Mouse (Mus musculus) gastrocnemius, postnatal 4 days (tissue): ENCODE data around the gene Podxl2. TPM values are rescaled to one million over a fixed set of nuclear protein-coding genes. Genes with fewer than 3 reads are reported as not detected.

Experiments
- DNase-seq, 2 experiments: peaks; one replicate each; pipeline ENCODE4 v3.0.0; 2021 to 2022; ENCODE audit warnings: low spot score in 2 of 2, mixed read lengths in 2 of 2
- long read RNA-seq, 2 experiments: library from polyadenylated mRNA; stranded (forward); transcript quantifications; one replicate each; pipeline ENCODE4 v2.0.0; 2021
- total RNA-seq, 2 experiments: library from RNA; stranded (reverse); gene quantifications; 2 replicates each; pipeline ENCODE4 v1.2.3; 2021

Podxl2 gene
- 10 to 100 TPM; 73.0 to 75.8 TPM for total RNA-seq
- long read RNA-seq, experiment 1, transcript Podxl2-210 (8 exons, 2,065 nt) = major isoform, 157 of 229 reads
- long read RNA-seq, experiment 1, transcript Podxl2-207 (2 exons, 633 nt) = minor isoform, 36 of 229 reads
- long read RNA-seq, experiment 1, partial matches to known transcripts = 13 of 229 reads
- long read RNA-seq, experiment 1, other reads (novel, unspliced or antisense) = 21 of 229 reads
- long read RNA-seq, experiment 2, transcript Podxl2-210 (8 exons, 2,065 nt) = major isoform, 215 of 305 reads
- long read RNA-seq, experiment 2, transcript Podxl2-207 (2 exons, 633 nt) = minor isoform, 28 of 305 reads
- long read RNA-seq, experiment 2, partial matches to known transcripts = 25 of 305 reads
- long read RNA-seq, experiment 2, other reads (novel, unspliced or antisense) = 37 of 305 reads

DNA sequence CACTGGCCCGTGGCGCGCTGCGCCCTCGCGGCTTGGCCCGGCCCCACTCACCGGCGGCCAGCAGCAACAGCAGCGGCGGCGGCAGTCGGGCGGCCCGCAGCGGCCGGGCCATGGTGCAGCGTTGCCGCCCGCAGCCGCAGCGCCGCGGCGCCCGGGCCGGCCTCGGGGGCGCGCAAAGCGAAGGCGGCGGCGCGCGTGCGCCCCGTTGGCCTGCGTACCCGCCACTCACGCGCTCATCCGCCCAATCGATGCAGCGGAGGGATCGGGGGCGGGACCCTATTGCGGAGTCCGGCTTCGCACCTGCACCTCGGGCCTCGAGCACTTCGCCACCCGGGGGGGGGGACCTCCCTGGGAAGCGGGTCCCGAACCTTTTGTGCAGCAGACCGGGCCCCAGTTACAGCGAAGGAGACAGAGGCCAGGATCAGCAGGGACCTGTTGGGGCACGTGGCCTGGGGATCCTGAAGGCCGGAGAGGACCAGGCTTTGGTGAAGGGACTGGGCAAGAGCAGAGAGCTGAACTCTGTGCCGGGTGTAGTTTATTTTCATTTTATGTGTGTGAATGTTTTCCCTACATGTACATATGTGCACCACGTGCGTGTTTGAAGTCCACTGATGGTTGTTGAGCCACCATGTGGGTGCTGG is at the start of gene Podxl2:
TSS of gene Podxl2 (minus strand) at position 177 of the 641 bp plus-strand sequence.
- DNase-seq = peak; percentile 77 to 84

DNA sequence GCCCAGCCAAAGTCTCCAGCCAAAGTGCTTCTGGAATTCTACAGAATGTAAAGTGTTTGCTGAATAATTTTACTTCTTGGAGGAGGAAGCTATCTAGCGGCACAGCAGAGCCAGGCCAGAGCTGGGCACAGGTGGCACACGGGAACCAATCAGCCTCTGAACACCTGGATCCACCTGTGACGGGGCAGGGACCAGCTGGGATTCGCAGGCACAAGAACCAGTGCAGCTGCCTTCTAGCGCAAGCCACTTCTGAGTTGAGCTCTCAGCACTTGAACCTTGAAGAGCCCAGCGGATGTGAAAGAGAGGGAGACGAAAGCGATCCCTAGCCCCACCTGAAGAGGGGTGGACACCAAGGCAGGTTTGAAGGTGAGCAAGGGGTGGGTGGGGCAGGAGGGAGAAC is 44.0 kb upstream of the Podxl2 start:
- DNase-seq = no peak

DNA sequence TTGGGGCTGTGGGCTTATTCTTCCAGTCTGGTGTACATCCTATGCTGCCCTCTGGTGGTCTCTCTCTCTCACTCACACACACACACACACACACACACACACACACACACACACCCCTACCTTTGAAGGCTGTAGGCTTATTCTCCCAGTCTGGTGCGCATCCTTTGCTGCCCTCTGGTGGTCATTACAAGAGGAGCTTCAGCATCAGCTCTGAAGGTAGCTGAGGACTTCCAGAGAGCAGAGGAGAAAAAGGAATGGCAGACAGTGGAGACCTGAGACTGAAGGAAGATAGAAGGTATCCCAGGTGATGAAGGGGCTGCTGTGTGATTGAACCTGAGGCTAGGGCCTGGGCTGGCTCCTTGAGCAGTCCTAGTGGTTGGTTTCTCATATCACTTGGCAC is 41.3 kb upstream of the Podxl2 start:
- DNase-seq = no peak

DNA sequence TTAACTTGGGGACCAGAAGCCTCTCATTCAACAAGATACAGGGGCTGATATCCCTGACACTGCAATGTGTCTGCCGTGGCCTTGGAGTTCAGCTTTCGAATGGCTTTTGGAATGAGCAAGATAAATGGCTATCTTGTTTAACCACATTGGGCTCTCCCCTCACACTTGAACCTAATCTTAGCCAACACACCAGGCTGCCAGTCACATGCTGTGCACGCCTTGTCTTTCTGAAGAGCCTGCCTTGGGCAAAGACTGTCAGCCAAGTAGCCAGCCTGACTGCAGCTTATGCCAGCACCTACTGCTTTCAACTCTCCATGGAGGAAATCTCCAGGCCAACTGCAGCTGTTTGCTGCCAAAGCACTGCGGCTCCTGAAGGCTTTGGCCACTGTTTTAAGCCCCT is 40.7 kb upstream of the Podxl2 start:
- DNase-seq = no peak

DNA sequence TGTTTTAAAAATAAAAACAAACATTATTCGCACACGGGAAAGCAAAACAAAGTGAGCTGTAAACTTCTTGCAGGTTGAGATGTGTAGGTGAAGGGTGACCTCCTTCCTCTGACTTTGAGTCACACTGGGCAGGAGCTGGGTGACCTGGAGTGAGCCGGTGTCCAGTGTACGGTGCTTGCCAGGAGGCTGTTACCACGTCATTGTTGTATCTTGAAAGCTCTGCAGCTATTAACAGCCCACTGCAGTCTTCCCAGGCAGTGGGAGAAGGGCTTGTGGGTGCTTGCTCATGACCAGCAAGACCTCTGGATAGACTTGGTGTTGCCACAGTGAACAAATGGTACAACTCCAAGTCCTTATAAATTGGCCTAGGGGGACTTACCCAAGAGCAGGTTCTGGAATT is 40.0 kb upstream of the Podxl2 start:
- DNase-seq = no peak

DNA sequence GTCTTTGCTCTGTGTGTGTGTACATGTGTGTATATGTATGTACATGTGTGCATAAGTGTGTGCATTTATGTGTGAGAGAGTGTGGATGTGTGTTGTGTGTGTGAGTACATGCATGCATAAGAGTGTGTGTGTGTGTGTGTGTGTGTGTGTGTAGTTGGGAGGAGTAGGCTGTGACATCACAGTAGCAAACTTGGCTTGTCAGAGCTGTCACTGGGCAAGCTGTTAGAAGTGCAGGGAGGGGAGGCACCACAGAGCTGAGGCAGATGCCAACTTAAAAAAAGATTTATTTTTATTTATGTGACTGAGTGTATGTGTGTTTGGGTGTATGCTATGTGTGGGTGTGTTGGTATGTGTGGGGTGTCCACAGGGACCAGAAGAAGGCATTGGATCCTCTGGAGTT is 38.6 kb upstream of the Podxl2 start:
- DNase-seq = no peak

DNA sequence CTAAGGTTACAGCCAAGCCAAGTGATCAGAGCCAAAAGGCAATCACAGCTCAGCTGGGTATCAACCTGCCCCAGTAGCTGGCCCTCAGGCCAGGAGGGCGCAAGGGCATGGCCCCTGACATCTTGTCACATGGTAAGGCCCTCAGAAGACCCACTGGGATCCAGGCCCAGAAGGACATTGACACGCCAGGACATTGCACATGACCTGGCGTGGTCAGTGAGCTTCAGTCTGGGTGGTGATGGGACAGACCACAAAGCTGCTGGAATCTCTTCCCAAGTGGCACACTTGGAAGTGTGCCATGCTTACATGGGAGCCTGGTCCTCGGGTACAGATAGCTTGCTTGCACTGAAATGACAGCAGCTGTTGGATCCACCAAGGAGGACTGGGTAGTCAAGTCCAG is 38.2 kb upstream of the Podxl2 start:
- DNase-seq = no peak

DNA sequence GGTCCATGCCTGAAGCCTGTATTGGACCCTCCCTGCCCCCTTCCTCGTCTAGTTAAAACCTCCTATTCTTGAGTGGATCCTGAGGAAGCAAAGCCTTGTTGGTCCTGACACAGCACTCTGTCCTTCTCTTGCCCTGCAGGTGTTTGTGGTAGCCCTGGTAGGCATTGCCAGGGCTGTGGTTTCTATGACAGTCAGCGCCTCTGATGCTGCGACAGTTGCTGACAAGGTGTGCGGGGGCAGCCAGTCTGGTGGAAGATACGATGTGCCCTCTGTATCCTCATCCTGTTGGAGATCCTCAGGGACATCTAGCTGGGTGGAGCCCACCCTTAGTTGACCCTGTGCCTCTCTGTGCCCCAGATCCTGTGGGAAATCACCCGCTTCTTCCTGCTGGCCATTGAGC is 34.3 kb upstream of the Podxl2 start:
- DNase-seq = no peak

DNA sequence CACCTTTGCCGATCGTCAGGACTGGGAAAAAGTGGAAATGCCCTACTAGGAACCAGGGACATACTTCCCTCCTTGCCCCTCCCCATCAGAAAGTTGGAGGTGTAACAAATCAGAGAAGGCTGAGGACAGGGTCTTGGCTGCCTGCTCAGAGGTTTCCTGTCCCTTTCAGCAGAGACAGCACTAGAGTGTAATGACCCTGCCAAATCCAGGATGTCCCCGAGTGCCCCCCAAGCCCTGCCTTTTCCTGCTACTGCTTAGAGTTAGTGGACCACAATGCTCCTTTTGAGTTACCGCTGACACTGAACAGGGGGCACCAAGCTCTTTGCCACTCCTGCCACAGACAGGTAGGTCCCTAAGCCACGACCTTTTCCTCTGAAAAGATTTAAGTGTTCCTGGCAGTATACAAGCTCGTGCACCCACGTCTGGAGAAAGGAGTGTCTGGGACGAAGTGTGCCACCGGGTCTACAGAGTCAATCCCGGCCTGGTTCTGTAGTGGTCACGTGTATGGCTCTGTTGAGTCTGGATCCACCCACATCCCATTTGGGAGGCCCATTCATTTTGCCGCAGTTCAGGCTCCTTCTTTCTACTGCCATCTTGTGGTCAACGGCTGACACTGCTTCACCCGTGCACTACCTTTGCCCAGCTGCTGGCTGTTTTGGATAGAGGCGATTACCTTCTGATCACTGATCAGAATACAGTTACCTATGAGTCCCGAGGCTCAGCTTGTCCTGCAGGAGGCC is 31.7 kb upstream of the Podxl2 start:
- DNase-seq = peak in 1 of 2 experiments; percentile 47

DNA sequence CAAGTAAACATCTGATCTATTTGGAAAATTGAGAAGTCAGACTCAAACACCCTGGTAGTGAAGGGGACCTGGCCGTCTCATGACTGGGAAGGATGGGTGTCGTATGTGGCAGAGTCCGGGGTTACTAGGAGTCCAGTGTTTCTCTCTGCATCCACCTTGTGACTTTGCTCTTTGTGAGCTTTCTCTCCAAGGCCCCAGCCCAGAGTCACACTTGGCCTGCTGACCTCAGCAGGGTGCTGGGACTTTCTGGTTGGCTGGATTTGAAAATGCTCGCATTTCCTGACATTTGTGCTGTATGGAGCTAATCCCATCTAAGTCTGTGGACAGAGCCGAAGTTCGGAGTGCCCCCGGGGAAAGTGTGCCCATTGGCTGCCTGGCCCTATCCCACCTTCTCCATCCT is 30.2 kb upstream of the Podxl2 start:
- DNase-seq = no peak

DNA sequence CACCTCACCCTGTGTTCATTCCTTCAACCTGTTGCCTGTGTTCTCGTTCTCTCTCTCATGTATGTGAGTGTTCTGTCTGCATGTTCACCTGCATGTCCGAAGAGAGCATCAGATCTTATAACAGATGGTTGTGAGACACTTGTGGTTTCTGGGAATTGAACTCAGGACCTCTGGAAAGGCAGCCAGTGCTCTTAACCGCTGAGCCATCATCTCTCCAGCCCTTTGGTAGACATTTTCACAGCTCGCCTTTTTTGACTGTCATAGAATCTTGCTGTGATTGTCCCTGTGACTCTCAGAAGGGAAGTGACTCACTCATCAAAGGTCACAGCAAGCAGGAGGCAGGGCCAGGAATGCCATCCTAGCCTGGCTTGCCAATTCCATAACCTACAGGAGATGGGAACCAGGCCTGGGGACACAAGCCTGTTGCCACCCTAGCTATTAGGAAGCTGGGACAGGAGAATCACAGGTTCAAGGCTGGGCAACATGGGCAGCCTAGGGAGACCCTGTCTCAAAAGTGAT is 29.7 kb upstream of the Podxl2 start:
- no peak for DNase-seq

DNA sequence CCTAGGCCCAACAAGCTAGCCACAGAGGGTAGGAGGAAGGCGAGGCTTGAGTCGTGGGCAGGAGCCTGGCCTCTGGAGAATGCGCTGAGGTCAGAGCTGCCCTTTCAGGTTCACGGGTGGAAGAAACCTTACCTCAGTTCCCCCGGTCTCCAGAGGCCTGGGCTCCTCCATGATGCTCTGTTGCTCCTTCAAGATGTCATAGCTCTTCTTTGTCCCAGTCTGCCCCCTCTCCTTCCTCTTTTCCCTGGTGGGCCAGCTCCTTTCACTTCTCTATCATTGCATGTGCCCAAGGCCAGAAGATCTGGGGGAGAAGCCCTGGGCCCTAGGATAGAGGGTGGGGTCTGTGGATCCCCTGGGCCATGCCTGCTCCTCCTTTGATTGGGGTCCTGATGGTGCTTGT is 28.9 kb upstream of the Podxl2 start:
- DNase-seq = peak in 1 of 2 experiments; percentile 9

DNA sequence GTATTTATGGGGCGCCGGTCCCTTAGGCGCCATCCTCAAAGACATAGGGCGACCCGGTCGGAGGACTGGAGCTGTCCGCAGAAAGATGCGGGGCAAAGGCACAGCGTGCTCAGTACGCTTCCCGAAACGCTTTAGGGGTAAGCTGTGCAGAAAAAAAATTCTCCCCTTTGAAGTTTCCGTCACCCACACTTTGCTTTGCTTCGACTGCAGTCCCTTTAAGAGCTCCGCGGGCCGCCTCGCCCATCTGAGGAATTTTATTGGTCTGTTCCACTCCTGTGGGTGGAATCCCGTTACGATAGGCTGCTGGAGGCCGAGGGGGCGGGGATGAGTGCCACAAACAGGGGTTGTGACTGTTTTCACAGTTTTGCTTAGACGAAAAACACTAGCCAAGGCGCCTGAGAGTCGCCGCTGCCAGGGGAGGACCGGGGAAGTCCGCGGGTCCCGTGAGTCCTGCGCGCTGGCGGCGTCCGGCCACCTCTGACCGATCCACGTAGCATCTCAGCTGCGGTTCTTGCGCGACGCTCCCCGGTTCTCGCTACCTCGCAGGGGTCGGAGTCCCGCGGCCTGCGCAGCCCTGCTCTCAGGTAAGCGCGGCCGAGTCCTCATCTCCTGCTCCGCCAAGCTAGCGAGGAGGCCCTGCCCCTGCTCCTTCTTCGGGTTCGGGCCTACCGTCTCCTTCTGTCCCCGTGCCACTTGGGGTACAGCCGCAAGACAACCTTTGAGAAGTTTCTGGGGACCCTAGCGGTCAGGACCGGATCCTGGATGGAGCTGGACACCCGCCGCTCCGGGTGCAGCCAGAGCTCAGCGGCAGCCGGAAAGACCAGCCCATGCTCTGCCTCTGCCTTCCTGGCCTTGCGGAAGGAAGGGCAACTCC is 27.3 kb upstream of the Podxl2 start, which contains the start of gene Tpra1:
TSS of gene Tpra1 (plus strand) at position 305 of the 874 bp plus-strand sequence.
- peak; percentile 78 to 93 for DNase-seq

DNA sequence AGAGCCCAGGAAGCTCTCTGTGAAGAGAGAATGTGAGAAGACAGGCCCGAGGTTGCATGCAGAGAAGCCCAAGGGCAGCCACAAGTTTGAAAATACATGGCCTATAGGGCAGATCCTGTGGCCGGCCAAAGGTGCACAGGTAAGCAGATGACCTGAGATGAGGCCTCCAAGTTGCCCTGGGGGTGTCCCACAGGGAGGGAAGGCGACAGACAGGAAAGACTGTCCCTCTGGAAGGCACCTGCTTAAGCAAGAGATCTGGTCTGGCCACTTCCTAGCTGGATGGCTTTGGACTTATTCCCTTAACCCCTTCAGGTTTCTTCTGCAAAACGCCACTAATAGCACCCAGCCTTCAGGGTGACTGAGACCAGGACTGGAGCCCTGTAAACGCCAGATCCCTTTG is 26.6 kb upstream of the Podxl2 start:
- no peak for DNase-seq

DNA sequence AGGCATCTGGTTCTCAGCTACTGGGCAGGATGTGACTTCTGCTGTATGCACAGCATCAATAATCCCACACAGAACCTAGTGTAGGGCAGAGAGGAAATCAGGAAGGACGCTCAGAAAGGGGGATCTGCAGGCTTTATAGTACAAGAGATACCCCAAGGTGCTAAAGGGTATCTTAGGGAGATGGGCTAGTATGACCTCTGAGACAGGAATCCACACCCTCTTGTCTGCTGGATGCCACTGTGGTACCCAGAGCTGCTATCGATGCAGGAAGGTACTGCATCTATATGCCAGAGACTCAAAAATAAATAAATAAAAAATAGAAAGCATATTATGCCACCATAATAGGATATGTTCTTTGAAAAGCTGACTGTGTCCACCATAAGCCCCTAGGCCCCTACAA is 24.8 kb upstream of the Podxl2 start:
- no peak for DNase-seq

DNA sequence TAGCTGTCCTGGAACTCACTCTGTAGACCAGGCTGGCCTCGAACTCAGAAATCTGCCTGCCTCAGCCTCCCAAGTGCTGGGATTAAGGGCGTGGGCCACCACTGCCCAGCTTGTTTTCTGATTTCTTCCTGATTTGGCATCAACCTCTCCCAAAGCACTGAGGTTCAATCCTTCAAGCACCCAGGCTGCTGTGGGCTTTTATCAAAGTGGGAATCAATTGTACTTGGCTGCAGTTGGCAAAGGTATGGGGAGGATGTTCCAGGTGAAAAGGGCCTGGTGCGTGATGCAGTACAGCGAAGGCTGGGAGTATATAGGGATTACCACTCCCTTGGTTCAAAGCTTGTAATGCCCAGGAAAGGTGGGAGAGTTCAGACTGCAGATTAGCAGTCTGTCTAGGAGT is 24.2 kb upstream of the Podxl2 start:
- peak in 1 of 2 experiments; percentile 8 for DNase-seq

DNA sequence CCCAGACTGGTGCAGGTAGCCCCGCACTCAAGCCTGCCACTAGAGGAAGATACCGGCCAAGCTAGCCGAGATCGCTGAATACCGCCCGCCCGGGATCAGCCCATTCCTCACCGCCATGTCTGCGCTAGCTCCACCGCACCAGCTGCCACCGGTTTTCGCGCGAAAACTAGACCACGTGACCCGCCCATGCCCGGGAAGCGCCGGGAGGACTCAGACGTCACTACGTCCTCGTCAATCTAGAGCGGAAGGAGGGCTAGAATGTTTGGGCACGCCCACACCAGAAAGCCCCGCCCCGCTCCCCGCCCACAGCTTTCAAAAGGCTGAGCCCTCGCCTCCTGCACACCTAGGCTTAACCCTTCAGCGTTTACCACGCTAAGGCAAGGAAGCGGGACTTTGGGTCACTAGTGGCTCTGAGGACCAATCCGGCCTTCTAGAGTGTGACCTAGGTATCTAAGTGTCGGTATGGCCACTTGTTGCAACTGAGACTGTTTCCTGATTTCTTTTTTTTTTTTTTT is 23.7 kb upstream of the Podxl2 start, which contains the start of gene Mcm2:
TSS of gene Mcm2 (minus strand) at position 247 of the 515 bp plus-strand sequence.
- DNase-seq = peak; percentile 84 to 94

DNA sequence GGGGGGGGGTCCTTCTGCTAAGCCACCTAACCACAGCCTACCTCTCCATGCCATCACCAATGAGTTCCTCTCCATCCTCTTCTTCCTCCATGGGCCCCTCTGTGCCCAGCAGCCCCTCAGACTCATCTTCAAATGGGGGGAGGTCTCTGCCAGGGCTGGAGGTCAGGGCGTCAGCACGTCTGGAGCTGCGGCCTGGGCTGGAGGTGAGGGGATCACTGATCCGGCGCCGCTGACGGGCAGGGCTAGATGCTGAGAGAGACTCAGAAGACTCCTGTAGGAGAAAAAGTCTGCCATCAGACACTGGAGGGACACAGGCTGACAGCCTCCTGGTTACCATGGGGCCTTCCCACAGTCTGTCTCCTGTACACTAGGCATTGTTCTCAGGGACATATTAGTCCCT is 22.4 kb upstream of the Podxl2 start:
- DNase-seq = peak in 1 of 2 experiments; percentile 8

DNA sequence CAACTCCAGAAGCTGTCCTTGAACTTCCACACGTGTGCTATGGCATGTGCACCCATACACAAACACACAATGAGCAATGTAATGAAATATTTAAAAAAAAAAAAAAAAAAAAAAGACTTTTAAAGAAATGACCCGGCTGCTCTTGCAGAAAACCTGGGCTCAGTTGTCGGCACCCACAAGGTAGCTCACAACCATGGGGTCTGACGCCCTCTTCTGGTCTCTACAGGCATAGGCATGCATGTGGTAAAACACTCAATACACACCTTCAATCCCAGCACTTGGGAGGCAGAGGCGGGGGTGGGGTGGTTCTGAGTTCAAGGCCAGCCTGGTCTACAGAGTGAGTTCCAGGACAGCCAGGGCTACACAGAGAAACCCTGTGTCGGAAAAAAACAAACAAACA is 21.1 kb upstream of the Podxl2 start:
- DNase-seq = no peak

DNA sequence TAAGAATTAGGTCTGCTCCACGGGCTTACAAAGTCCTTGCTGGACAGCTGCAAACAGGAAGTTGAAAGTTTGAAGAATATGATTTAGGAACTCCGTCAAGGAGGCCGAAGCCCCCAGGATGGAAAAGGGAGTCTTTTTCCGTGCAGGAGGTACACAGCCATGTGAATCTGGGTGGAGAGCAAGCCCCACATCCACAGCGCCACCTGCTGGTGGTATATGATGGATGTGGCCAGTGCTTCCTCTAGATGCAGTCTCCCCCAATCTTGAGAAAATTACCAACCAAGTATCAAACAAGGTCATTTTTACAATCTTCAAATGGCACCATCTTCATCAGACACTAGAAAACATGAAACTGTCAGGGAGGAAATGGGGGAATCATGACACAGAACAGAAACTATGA is 18.7 kb upstream of the Podxl2 start:
- DNase-seq = peak in 1 of 2 experiments; percentile 56
